Mouse (Mus musculus): ENCODE data around the gene Hist2h2be.
"Not testable (repeated sequence)": the region's sequence is repeated elsewhere in the genome, so short reads cannot be mapped to it uniquely, and the experiment has no call there.

Hist2h2be gene

DNA sequence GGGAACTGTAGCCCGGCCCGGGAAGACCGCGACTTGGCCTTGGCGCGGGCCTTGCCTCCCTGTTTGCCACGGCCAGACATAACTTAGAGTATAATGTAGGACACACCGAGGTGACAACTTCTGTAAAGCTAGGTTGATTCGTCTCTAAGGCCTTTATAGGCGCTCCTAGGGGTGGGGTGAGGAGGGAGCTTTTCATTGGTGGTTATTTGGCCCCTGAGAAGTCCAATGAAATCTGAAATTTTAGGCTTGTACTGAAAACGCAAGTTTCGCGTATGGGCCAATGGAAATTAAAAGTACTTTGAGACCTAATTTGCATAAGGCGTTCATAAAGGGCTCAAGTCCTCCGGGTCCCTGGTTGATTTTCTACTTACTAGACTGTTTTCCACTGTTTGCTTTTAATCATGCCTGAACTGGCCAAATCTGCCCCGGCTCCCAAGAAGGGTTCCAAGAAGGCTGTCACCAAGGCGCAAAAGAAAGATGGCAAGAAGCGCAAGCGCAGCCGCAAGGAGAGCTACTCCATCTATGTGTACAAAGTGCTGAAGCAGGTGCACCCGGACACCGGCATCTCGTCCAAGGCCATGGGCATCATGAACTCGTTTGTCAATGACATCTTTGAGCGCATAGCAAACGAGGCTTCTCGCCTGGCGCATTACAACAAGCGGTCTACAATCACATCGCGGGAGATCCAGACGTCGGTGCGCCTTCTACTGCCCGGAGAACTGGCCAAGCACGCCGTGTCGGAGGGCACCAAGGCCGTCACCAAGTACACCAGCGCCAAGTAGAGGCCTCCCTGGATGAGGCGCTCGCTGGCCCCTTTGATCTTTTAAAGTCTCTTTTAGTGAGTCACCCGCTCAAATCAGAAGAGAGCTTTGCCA is at the start of gene Hist2h2be, which contains the start of gene Hist2h2ac:
Hist2h2be (plus strand) TSS at position 355 of the 875 bp plus-strand sequence.
Hist2h2ac (minus strand) TSS at position 116 of the 875 bp plus-strand sequence.
- DNase-seq, result peak; percentile 90

DNA sequence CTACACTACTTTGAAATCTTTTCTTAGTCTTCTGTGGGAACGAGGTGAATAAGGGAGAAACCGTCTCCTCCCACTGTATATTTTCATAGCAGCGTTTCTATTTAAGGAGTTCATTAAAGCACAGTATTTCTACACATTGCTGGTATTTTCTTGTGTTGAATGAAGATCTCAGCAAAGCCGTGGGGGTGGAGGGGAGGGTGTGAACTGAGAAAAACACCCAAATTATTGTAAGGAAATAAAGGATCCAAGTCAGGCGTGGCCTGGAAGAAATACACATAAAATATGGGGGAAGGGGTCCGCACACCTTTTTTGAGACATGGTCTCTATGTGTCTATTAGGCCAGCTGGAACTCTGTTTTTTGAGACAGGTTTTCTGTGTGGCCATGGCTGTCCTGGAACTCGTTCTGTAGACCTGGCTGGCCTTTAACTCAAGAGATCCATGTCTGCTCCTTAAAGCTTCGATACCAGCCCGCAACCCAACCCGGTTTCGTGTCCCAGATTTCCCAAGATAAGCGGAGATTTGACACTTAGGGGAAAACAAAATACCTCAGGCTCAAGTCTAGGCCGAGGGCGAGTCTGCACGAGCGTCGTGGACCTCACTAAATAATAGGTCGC is 49.2 kb upstream of the Hist2h2be start:
- DNase-seq, result no peak

DNA sequence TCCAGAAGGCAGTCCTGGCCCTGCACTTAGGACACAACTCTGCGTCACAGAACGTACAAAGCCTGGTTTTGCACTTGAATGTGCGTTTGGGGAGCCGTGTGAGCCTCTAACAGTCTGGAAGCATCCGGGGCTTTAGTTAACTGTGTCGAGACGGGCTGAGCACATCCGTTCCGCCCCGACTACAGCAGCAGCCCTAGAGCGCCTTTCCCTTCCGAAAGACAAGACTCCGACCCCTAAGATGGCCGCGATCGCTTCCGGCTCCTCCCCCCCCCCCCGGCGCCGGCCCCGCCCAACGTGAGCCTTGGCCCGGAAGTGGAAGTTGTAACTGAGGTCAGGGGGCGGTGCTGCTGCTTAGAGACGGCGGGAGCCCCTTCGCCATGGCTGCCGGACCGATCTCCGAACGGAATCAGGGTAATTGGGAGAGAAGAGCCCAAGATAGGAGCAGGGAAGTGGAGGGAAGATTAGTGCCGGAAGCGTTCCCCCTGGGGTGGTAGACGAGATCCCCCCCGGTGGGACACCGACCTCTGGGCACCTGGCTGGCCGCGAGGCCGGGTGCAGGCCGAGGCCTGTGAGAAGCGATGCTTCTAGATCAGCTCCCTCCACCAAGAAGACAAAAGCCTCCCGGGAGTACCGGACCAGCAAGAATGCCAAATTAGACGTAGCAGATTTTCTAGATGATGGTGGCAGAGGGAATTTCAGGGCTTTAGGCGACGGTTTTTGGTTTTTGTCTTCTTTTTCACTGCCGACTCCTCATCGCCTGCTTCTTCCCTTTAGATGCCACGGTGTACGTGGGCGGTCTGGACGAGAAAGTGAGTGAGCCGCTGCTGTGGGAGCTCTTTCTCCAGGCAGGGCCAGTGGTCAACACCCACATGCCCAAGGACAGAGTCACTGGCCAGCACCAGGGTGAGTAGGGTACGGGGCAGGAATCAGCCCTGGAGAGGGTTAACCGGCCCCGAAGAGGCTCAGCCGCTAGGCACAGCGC is 48.4 kb upstream of the Hist2h2be start, which contains the start of gene Sf3b4:
Sf3b4 (plus strand) TSS at position 136 of the 982 bp plus-strand sequence.
- DNase-seq, result peak; percentile 86

DNA sequence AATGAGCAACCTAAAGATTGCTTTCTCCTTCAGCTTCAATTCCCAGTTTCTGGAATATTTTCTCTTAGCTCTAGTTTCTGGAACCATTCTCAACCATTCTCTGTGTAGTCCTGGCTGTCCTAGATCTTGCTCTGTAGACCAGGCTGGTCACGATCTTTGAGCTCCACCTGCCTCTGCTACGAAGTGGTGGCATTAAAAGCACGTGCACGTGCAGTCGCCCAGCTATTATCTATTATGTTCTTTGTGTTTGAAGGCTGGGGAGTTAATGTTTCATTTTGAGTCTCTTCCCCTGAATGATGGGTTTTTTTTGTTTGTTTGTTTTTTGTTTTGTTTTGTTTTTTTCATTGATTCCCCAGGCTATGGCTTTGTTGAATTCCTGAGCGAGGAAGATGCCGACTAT is 47.7 kb upstream of the Hist2h2be start:
- DNase-seq, result no peak

DNA sequence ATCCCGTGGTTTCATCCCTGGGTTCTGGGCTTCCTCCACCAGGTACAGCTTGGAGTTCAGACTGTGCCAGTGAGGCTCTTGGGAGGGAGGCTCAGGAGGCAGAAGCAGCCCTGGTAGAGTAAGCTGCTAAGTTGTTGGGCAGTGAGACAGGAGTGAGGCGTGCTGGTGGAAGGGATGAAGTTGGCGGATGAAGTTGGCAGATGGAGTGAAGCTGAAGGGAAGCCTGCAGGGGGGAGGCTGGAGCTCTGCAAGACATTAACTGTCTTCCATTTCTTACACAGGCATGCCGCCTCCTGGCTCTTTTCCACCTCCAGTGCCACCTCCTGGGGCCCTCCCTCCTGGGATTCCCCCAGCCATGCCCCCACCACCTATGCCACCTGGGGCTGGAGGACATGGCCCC is 46.9 kb upstream of the Hist2h2be start:
- not testable (repeated sequence) for DNase-seq

DNA sequence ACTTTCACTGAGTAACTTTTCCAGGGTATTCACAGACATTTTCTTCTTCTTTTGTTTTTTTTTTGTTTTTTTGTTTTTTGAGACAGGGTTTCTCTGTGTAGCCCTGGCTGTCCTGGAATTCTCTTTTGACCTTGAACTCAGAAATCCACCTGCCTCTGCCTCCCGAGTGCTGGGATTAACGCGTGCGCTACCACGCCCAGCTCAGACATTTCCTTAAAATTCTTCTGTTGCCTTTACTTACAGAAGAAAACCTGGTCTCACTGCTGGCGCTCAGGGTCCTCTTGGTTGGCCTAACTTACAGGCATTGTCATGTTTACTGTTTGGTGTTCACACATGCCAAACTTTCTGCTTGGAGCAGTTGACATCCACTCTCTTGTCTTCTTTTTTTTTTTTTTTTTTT is 45.7 kb upstream of the Hist2h2be start:
- no peak for DNase-seq

DNA sequence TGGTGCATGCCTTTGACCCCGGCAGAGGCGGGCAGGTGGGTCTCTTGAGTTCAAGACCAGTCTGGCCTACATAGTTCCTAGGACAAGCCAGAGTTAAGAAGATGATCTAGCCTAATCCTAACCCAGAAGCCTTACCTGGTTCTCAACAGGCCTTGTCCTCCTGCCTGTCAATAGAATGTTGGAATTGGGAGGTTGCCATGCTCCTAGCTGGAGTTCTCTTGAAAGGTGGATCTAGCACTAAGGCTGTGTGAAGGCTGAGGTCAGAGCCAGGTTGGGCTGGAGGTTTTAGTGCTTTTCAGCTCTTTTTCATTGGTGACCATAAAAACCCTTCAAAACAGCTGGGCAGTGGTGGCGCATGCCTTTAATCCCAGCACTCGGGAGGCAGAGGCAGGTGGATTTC is 42.5 kb upstream of the Hist2h2be start:
- DNase-seq, result no peak

DNA sequence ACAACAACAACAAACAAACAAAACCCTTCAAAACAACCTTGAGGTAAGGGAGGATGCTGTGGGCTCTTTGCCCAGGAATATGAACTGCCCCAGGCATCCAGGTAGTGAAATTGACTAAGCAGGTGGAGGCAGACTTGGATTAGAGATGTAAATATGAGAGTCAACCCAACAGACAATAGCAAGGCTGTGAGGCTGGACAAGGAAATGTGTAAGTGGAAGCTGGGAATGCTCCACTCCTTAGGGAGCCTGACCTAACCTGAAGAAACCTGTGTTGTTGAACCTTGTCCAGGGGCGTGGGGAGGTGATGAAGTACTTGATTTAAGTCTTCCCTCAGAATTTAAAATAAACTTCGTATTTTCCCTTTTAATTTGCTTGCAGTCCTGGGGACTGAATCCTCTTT is 42.0 kb upstream of the Hist2h2be start:
- no peak for DNase-seq

DNA sequence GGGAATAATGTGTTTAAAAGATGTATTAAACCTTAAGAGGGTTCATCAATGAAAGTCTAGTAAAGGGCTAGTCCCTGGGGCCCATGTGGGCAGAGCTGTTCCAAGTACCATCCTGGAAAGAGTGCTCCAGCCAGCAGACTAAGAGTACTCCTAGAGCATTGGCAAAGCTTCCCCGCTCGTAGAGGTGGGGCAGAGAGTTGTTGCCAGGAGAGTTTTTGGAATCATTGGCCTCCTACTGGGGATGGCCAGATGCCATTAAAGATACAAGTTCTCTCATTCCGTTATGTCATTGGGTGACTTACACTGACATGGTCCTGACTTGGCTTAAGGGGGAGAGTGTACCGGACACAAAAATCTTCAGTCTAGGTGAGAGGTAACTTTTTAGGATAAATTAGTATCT is 41.4 kb upstream of the Hist2h2be start:
- no peak for DNase-seq

DNA sequence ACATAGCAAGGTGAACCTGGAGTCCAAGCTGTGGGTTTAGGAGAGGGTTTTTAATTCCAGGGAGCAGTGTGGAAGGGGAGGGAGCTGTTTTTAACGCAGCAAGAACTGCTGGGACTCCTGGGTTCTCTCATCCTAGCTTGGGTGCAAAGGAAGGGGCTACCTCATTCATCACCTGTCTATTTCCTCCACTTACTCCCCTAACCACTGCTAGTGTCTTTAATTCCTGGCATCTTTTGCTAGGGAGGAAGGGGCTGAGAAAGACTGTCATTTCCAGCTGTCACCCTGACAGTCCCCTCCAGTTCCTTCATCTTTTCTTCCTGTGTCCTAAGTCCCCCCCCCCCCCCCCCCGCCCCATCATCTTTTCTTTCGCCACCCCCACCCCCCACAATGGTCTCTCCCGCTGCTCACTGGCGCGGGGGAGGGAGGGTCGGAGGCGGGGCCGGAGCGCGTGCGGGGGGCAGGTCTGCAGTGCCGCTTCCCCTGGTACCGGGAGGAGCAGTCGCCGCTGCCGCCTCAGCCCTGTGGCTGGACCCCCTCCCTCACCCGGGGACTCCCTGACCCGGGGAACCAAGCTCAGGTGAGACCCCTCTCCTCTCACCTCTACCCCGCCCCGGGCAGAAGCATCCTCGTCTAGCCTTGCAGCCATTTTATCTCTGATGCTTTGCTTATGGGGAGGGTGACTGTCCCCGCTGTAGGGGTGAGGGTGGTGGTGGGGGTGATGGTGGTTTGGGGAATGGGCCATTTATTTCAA is 40.0 kb upstream of the Hist2h2be start, which contains the start of gene Sv2a:
Sv2a (plus strand) TSS at position 425 of the 751 bp plus-strand sequence.
- peak; percentile 79 for DNase-seq

DNA sequence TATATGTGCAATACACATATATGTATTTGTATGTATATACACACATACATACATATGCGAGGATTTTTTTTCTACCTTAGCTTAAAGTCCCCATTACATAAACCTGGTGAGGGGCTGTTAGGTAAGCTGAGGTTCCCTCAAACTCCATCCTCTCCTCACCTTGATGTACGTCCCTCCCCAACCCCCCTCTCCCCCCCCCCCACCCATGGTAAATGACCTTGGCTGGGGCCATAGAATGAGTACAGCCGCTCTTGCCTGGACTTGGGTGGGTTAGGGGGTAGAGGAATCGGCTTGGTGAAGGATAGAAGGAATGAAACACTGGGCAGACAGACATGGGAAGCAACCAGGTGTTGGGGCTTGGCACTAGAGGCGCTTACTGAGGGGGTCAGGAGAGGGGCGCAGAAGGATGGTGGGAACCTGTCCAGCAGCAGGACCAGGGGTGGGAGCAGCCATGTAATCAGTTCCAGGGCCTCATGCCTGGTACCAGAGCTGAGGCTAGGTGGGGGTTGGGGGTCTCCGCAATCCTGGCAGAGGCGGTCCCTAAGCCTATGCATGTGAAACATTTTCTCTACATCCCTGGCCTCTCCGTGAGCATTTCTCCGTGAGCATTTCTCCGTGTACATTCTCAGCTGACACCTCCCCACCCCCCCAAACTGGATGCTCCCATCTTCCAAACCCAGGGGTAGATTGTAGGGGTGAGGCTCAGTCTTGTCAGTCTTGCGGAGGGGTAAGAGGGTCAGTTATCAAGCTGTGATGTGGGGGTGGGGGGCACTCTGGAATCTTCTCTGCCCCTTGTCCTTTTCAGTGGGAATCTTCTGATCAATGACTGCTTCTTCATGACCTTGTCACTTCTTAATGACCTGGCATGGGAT is 39.2 kb upstream of the Hist2h2be start:
- DNase-seq, result peak; percentile 49

DNA sequence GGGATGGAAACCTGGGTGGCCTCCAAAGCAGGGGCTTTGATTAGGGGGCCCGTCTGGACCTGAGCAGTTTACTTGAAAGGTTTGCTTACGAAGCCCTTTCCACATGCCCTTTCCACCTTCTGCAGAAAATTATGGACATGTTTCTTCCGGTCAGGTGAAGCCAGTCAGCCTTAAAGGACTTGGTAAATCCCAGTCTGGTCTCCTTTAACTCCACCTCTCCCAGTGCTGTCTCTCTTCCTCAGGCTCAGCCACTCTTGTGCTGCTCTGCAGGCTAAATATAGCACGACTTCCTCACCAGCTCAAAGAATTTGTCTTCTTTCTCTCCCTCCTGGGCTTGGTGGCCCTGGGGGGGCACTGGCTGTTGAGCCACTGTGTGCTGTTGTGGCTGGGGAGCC is 38.5 kb upstream of the Hist2h2be start:
- peak; percentile 61 for DNase-seq

DNA sequence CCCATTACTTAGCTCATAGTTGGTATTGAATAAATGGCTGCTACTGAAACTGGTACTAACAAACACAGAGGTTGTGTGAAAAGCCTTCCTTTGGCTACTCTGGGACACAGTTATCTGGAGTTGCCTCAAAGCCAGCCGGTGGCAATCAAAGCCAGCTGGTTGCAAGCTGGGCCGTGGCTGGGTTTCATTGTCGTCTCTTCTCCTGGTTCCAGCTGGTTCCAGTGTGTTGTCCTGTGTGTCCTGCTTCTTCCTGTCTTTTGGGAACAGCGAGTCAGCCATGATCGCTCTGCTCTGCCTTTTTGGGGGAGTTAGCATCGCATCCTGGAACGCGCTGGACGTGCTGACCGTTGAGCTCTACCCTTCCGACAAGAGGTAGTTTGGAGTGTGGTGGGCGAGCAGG is 27.9 kb upstream of the Hist2h2be start:
- DNase-seq, result no peak

DNA sequence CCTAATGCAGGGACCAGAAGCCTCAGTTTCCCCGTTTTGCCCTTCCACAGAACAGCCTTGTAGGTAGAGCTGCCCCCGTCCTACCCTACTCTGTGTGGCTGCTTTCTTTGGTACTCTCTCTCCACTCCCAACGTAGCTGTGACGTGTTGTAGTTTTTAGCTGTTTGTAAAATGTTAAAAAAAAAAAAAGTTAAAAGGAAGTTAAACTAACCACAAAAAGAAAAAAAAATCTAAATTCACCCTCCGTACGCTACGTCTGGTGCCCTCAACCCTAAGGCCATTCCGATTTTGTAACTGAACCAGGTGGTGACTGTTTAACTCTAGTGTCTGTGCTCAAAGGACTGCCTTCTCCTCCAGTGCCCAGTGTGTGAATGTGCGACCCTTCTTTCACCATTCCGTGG is 26.0 kb upstream of the Hist2h2be start:
- no peak for DNase-seq

DNA sequence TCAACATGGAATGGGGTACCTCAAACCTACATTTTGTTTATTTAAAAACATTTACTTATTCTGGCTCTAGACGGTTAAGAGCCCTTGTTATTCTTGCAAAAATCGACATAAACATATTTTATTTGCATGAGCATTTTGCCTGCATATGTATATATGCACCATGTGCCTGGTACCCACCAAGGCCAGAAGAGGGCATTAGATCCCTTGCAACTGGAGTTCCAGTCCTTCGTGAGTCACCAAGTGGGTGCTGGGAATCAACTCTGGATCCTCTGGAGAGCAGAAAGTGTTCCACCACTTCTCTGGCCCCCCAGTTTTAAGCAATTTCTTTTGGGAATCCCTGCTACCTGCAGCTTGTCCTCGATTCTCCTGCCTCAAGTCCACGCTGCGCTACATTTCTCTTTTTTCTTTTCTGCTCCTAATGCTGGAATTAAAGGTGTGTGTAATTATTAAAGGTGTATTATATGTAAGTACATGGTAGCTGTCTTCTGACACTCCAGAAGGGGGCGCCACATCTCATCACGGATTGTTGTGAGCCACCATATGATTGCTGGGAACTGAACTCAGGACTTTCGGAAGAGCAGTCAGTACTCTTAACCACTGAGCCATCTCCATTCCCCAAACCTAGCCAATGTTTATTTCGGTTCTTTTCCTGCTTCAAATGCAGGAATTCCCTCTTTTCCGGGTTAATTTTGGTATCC is 25.2 kb upstream of the Hist2h2be start:
- no peak for DNase-seq

DNA sequence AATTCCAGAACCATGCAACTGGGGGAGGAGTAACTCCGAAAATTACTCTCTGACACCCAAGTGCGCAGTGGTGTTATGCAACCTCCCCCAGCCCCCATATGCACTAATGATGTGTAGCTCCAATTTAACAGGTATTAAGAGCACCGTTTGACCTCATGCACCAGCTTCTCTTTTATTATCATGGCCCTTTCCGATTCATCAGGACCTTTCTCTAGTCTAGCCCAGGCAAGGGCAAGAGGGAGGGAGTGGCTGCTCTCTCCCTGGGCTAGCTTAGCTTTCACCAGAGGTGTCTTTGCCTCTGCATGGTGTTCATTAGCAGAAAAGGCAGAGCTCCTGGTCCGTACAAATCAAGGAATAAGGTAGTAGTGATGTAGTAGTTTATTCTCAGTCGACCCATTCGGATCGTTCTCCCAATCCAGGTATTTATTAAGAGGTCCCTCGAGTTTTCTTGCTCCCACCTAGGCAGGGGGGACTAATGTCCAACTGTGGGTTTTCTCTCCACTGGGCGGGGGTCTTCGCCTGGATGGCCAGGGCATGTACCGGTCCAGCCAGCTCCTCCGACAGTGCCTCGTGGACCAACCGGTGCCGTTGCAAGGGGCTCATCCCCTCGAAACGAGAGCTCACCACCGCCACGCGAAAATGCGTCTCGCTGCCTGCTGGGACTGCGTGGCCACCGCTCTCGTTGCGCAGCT is 24.3 kb upstream of the Hist2h2be start:
- DNase-seq, result no peak

DNA sequence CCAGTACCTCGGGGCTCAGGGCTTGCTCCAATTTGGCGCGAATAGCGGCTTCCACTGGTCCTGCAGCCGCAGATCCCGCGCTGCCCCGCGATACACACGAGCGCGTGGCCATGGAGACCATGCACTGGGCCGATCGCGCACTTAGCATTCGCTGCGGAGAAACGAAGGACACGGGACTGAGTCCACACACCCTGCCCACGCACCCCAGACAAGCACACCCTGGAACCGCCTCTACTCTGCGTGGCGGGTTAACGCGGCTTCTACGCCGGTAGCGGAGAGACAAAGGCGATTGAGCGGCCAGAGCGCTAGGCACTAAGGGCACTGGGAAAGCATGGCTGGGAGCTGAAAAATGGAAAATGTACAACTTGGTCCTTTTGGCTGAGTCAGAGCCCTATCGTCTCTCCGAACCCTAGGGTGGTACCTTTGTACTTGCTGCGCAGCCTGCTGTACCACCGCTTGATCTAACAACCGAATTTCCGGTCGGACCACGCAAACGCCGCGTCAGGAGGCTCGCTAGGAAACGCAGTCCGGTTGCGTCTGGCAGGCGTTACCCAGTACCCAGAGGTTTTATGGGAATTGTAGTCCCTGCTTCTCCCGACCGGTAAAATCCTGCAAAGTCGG is 23.7 kb upstream of the Hist2h2be start:
- peak; percentile 95 for DNase-seq

DNA sequence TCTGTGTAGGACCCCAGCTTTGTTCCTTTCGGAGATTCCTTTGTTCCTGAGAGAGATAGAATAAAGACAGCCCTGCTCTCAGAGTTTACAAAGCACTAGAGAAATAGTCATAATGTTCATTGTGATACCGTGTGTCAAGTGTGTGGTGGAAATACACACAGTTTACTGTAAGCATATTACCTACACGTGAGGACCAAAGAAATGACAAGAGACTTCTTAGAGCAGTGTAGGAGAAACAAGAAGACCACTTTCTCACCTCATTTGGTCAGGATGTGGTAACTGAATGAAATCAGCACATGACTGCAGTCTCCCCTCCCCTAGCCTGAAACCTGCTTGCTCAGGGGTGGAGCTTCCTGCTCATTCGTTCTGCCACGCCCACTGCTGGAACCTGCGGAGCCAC is 22.7 kb upstream of the Hist2h2be start:
- no peak for DNase-seq

DNA sequence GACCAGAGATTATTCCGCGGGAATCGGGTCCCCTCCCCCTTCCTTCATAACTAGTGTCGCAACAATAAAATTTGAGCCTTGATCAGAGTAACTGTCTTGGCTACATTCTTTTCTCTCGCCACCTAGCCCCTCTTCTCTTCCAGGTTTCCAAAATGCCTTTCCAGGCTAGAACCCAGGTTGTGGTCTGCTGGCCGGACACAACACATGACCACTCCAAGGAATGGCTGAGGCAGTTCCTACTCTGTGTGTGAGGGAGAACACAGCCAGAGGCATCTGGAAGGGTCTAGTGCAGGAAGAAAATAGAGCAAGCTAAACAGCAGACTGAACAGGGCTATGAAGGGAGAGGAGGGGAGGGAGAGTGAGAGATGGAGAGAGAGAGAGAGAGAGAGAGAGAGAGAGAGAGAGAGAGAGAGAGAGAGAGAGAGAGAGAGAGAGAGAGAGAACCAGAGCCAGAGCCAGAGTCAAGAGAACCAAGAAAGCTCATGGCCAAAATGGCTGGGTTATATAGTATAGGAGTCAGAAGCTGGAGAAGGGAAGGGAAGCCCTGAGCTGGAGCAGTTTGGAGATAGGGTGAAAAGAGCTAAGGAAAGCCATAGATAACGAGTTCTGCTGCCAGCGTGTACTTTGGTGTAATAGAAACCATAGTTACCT is 22.2 kb upstream of the Hist2h2be start:
- not testable (repeated sequence) for DNase-seq
